ENCODE assay signal across 22 mouse cellular contexts in the genomic region with DNA sequence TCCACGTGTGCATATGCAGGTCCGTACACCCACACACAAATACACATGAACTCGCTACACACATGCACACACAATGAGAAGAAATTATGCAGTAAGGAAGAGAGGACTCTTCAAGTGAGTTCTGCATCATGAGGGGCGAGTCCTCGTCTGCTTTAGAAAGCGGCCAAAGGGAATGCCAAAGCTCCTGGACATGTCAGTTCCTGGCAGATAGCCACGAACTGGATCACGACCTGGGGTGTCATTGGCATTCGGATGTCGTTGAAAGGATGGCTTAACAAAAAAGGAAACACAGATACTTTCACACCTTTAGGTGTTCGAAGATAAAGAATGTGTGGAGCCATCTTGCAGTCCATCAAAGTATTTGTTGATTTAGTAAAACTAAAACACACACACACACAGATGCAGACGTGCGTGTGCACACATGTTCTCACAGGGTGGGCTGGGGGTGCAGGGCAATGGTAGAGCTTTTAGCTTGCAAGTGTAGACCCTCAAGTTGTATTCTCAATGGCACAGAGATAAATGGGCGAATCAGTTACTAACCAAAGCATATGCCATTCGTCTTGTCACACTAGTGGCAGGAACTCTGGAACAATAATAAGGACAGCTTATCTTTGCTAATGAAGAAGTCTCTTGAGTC.
A peak's percentile ranks its signal among the peaks of the same experiment; 100 is the strongest.
DNase-seq lines count a peak whose midpoint lies in the region; ATAC-seq lines count a peak whose summit lies in the region.
"Had no signal": no experiment of that assay in that cellular context is flagged by ENCODE, and none has a peak within 500 bp of the region (broad histone marks: within the 10 kb centered on the region; RNA-seq: fewer than 3 reads in every experiment).

No protein-coding gene starts in this region.

- ATAC-seq in hindbrain, embryonic 16.5 days, result 0 out of 2 replicates have a peak, but pooled peaks have one; percentile 27
- no peak for ATAC-seq in hindbrain, embryonic 13.5 days (ENCODE audit: low FRiP score)
- no peak for ATAC-seq in midbrain, embryonic 11.5 days (ENCODE audit: low FRiP score)
- no peak; the same call in 1 of the 2 replicates for ATAC-seq in midbrain, embryonic 16.5 days
- ATAC-seq: inflammation-experienced regulatory T-cells, adult 6 months; lung, postnatal 0 days; midbrain, embryonic 15.5 days had no signal

- H3K27ac ChIP-seq in hindbrain, embryonic 16.5 days (ENCODE audit: low read depth, low read length), result no peak overlapping the region
- H3K27ac ChIP-seq in hindbrain, embryonic 13.5 days, result no peak overlapping the region
- H3K27ac ChIP-seq in midbrain, embryonic 11.5 days (ENCODE audit: low read depth, low read length), result no peak overlapping the region
- H3K27ac ChIP-seq in midbrain, embryonic 16.5 days (ENCODE audit: low read length), result no peak overlapping the region
- H3K27ac ChIP-seq: embryonic facial prominence, embryonic 12.5 days; hindbrain, embryonic 12.5 days; midbrain, embryonic 15.5 days; neural tube, embryonic 13.5 days; stomach, postnatal 0 days had no signal

- peak; percentile 72 for DNase-seq in heart, adult 11 months
- no peak for DNase-seq in heart, adult 18-20 months
- peak; percentile 60 for DNase-seq in midbrain, embryonic 11.5 days (ENCODE audit: low spot score, missing footprints)
- no peak for DNase-seq in right cerebral cortex, postnatal 4 days
- DNase-seq: adrenal gland, adult 2 months; heart, postnatal 10 days; kidney, adult 8-10 months; kidney, postnatal 10 days; retina, postnatal 1 day; thymus, adult 2 months; thymus, postnatal 4 days had no signal

- no peaks in the 10 kb centered on the region for H3K27me3 ChIP-seq in hindbrain, embryonic 16.5 days (replicated peaks; ENCODE audit: control insufficient read depth, insufficient read depth, low read length)
- no peaks in the 10 kb centered on the region for H3K27me3 ChIP-seq in hindbrain, embryonic 13.5 days
- no peaks in the 10 kb centered on the region for H3K27me3 ChIP-seq in midbrain, embryonic 11.5 days (ENCODE audit: control insufficient read depth, insufficient read depth, low read length)
- H3K27me3 ChIP-seq in midbrain, embryonic 16.5 days (ENCODE audit: control insufficient read depth, insufficient read depth, low read depth, low read length), result no peaks in the 10 kb centered on the region
- H3K27me3 ChIP-seq: embryonic facial prominence, embryonic 12.5 days; hindbrain, embryonic 12.5 days; midbrain, embryonic 15.5 days; neural tube, embryonic 13.5 days had no signal

- no peak overlapping the region for H3K4me3 ChIP-seq in hindbrain, embryonic 16.5 days (ENCODE audit: low read length)
- H3K4me3 ChIP-seq in hindbrain, embryonic 13.5 days, result no peak overlapping the region
- no peak overlapping the region for H3K4me3 ChIP-seq in midbrain, embryonic 11.5 days (ENCODE audit: low read depth, low read length)
- no peak overlapping the region for H3K4me3 ChIP-seq in midbrain, embryonic 16.5 days (ENCODE audit: low read depth, low read length)
- H3K4me3 ChIP-seq: embryonic facial prominence, embryonic 12.5 days; hindbrain, embryonic 12.5 days; midbrain, embryonic 15.5 days; myocyte; neural tube, embryonic 13.5 days had no signal

- H3K4me1 ChIP-seq in hindbrain, embryonic 16.5 days (ENCODE audit: control insufficient read depth, insufficient read depth, low read depth, low read length), result no peaks in the 10 kb centered on the region
- H3K4me1 ChIP-seq in hindbrain, embryonic 13.5 days (replicated peaks), result no peaks in the 10 kb centered on the region
- H3K4me1 ChIP-seq in midbrain, embryonic 11.5 days (ENCODE audit: control insufficient read depth, insufficient read depth, low read length), result no peaks in the 10 kb centered on the region
- H3K4me1 ChIP-seq in midbrain, embryonic 16.5 days (ENCODE audit: control insufficient read depth, insufficient read depth, low read length), result no peaks in the 10 kb centered on the region
- H3K4me1 ChIP-seq: embryonic facial prominence, embryonic 12.5 days; hindbrain, embryonic 12.5 days; midbrain, embryonic 15.5 days; neural tube, embryonic 13.5 days had no signal

- 75% methylated on average over 15 of the region's 15 CpGs for WGBS in hindbrain, embryonic 16.5 days
- WGBS in hindbrain, embryonic 13.5 days, result 79% methylated on average over 15 of the region's 15 CpGs
- 85% methylated on average over 15 of the region's 15 CpGs for WGBS in midbrain, embryonic 11.5 days
- WGBS in midbrain, embryonic 16.5 days, result 81% methylated on average over 15 of the region's 15 CpGs

- no peaks in the 10 kb centered on the region for H3K36me3 ChIP-seq in hindbrain, embryonic 16.5 days (ENCODE audit: control insufficient read depth, insufficient read depth, low read length)
- no peaks in the 10 kb centered on the region for H3K36me3 ChIP-seq in hindbrain, embryonic 13.5 days
- H3K36me3 ChIP-seq in midbrain, embryonic 11.5 days (ENCODE audit: control insufficient read depth, insufficient read depth, low read length), result no peaks in the 10 kb centered on the region
- no peaks in the 10 kb centered on the region for H3K36me3 ChIP-seq in midbrain, embryonic 16.5 days (ENCODE audit: control insufficient read depth, insufficient read depth, low read length)
- H3K36me3 ChIP-seq: embryonic facial prominence, embryonic 12.5 days; hindbrain, embryonic 12.5 days; midbrain, embryonic 15.5 days; neural tube, embryonic 13.5 days had no signal

- no peaks in the 10 kb centered on the region for H3K9me3 ChIP-seq in hindbrain, embryonic 16.5 days (ENCODE audit: control insufficient read depth, low read length)
- H3K9me3 ChIP-seq in hindbrain, embryonic 13.5 days, result no peaks in the 10 kb centered on the region
- H3K9me3 ChIP-seq in midbrain, embryonic 11.5 days (ENCODE audit: control insufficient read depth, low read length), result no peaks in the 10 kb centered on the region
- H3K9me3 ChIP-seq in midbrain, embryonic 16.5 days (replicated peaks; ENCODE audit: control insufficient read depth, low read length, poor library complexity, severe bottlenecking), result no peaks in the 10 kb centered on the region
- H3K9me3 ChIP-seq: embryonic facial prominence, embryonic 12.5 days; hindbrain, embryonic 12.5 days; midbrain, embryonic 15.5 days; neural tube, embryonic 13.5 days had no signal

- H3K9ac ChIP-seq in hindbrain, embryonic 16.5 days (ENCODE audit: low read depth, low read length), result no peak overlapping the region
- no peak overlapping the region for H3K9ac ChIP-seq in hindbrain, embryonic 13.5 days
- H3K9ac ChIP-seq in midbrain, embryonic 11.5 days (ENCODE audit: low read length), result no peak overlapping the region
- H3K9ac ChIP-seq in midbrain, embryonic 16.5 days (ENCODE audit: low read depth, low read length), result no peak overlapping the region
- H3K9ac ChIP-seq: embryonic facial prominence, embryonic 12.5 days; hindbrain, embryonic 12.5 days; midbrain, embryonic 15.5 days; neural tube, embryonic 13.5 days had no signal

- no peak overlapping the region for H3K4me2 ChIP-seq in hindbrain, embryonic 16.5 days (ENCODE audit: low read length)
- H3K4me2 ChIP-seq in hindbrain, embryonic 13.5 days, result no peak overlapping the region
- H3K4me2 ChIP-seq in midbrain, embryonic 11.5 days, result no peak overlapping the region
- H3K4me2 ChIP-seq in midbrain, embryonic 16.5 days (ENCODE audit: low read length), result no peak overlapping the region
- H3K4me2 ChIP-seq: embryonic facial prominence, embryonic 12.5 days; hindbrain, embryonic 12.5 days; midbrain, embryonic 15.5 days; neural tube, embryonic 13.5 days had no signal

Comparison
In these comparisons a context has a peak if more than half of its experiments do, and no peak if none do; other contexts are left out.
1. DNase-seq: peak in heart, adult 11 months (single experiment) and midbrain, embryonic 11.5 days (single experiment); none in heart, adult 18-20 months (0 of 2) and right cerebral cortex, postnatal 4 days (single experiment).